Mouse (Mus musculus): Measurements from ENCODE around the gene Tpx2. TPM values are rescaled to one million over a fixed set of nuclear protein-coding genes. Genes with fewer than 3 reads are reported as not detected.

Tpx2 gene
- polyA plus RNA-seq, 2 experiments from 2014 or later, result 4.0 to 9.7 TPM

DNA sequence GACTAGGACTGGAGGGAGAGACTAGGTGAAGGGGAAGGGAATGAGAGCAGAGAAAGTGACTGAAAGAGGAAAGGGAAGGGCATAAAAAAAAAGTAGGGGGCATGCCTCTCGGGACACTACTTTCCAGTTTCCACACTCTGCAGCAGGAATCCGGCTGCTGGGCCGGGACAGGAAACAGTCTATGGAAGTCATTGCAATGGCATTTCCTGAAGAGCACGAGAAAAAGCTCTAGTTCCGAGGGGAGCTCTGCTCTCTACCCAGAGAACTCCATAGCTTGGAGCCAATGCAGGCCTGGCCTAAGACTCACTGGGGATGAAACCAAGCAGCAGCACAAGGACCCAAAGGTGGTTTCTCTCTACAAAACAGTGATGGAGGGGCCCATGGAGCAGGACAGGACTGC is 26.7 kb upstream of the Tpx2 start:
- no peak for ATAC-seq

DNA sequence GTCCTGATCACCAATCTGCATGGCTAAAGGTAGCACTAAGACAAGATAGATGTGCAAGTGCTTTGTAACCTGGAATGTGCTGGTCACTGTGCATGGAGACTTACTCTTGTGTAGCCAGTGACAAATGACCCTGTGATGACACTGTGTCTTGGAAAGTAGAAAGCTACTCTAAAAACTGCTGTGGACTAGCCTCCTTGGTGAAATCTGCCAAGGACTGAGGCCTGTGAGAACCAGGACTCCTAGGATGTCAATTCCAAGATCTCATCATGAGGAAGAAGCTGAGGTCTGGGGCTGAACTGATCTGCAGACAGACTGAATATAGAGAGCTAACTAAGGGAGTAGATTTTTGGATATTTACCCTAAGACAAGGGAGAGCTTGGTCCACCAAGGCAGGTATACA is 26.2 kb upstream of the Tpx2 start:
- no peak for ATAC-seq

DNA sequence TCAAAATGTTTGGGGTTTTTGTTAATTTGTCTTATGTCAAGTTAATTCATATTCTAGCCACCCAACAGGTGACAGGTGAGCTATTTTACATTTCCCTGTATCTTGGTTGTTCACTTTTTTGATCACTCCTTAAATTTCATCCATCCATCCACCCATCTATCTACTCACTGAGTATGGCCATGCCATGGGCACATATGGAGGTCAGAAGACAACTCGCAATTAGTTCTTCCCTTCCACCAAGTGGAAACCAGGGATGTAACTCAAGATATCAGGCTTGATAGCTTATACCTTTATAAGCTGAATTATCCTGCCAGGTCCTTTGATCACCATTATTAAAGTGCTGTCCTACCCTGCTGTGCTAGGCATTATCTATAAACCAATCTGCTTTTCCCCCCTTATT is 24.0 kb upstream of the Tpx2 start:
- no peak for ATAC-seq

- no peak for ATAC-seq
Observed at GRCm38 (mm10) chr2:152824438-152825167, 23.2 kb upstream of the Tpx2 start.

DNA sequence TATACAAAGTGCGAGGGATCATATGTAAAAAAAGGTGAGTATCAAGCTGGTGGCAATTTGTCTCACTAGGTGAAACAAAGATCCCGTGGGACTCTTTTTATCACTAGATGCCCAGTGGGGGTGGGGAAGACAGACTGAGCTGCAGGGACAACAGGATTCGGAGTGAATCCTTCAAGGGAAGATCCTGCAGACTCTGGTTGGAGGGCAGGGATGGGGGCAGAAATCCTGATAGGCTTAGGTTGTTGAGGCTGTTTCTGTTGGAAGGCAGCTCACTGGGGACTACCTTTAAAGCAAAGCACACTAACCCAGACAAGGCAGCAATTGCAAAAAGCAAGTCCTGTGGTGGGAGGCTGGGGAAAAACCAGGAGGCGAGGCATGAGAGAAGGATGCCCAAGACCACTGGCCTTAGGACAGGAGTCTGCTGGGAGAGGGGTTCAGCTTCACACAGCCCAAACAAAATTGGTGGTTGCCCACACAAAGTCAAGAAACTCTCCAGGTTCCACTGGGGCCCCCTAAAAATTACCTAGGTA is 22.5 kb upstream of the Tpx2 start:
- ATAC-seq, result no peak

DNA sequence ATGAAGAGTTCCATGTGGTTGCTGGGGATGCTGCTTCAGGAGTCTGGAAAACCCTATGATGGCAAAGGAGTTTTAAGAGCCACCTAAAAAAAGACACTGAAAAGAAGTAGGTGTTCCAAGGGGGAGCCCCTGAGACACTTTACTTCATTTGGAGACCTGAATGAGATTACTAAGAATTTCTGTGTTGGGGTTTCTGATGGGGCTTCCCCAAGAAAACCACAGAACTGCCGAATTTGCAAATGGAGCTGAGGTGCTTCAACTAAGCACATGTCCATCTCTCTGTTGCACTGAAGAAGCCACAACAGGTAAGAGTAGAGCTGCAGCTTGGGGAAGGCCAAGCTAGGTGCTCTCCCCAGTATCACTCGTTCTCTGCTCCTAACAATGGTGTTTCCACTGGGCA is 22.1 kb upstream of the Tpx2 start:
- ATAC-seq, result peak; percentile 86

GRCm38 (mm10) chr2:152826481-152826880 is 21.3 kb upstream of the Tpx2 start:
- no peak for ATAC-seq

DNA sequence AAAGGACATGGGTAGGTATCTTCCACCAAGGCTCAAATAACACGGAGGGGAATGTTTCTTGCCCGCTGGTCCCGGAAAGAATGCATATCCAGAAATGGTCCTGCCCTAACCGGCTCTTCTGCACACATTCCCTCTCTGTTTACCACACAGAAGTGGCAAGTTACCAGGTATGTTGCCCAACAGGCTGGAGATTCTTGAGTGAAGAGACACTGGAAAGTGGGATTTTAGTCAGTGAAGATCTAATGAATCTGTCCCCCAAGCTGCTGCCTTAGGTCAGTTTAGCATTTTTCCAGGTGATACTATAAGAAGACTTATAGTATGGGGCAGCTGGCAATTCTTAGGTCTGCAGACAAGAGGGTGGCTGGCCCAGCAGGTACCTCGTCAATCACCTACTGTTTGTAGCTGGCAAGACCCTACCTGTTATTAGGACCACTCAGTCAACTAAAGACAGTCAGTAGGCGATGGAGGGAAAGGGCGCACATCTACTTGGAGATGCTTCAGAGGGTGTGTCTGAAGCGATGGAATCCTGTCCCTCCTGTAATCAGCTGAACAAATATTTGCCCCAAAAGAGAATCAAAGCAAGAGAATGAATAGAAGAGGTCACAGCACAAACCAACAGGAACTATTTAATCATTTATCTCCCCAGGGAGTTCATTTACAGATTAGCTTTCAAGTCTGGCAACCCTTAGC is 20.3 kb upstream of the Tpx2 start:
- no peak for ATAC-seq

GRCm38 (mm10) chr2:152828011-152828370 is 19.8 kb upstream of the Tpx2 start:
- ATAC-seq, result no peak

DNA sequence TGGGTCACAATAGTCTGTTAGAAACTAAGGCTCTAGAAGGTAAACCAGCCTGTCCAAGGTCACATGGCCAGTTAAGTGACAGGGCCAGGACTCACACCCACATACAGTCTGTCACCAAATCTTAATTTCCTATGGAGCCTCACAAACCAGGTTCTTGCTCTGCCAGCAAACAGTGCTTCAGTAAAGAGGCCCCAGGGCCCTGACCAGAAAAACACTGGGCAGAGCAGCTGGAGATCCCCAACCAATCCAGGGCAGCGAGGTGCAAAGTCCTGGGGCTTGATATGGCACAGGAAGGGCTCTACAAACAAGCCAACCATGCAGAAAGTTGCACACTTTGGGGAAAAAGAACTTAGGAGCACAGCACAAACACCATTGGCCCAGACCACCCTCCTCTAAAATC is 19.2 kb upstream of the Tpx2 start:
- ATAC-seq, result no peak

GRCm38 (mm10) chr2:152829367-152829881 is 18.3 kb upstream of the Tpx2 start:
- no peak for ATAC-seq

DNA sequence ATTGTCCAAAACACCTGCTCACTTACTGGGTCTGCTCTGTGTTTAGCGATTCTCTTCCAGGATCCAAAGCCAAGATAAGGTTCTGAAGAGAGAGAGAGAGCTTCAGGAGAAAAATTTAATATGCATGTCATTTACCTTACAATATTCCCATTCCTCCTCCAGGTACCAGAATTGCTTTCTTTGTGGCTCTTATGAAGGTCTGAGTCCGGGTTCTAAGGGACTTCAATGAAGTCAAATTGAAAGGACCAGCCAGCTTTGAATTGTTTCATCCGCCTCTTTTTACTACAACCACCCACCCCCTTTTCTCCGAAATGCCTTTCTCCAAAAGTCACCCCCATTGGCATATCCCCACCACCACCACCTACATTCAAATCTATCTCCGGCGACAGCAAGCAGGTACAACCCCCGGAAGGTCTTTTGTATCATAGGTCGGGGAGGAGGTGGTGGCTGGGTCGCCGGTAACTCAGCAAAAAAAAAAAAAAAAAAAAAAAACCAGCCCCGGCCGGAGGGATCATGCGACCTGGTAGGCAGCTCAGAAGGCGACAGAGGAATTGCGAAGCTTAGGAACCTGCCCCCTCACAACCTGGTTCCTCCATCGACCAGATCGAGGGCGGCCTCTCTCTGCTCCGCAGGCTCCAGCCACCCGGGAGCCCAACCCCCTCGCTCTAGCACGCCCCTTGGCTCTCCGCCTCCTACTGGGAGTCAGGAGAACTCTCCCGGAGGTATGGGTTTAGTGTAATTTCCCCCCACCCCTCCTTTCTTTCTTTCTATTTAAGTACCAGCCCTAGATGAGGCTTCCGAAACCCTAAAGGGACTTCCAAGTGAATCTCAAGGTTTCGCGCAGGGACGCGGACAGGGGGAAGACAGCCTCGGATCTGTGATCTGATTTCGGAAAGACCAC is 17.5 kb upstream of the Tpx2 start:
- peak; percentile 42 for ATAC-seq

GRCm38 (mm10) chr2:152831019-152831878 is 16.5 kb upstream of the Tpx2 start, which contains the start of gene Bcl2l1:
Gene Bcl2l1 (minus strand): TSS chr2:152831728.
- ATAC-seq, result peak; percentile 86

DNA sequence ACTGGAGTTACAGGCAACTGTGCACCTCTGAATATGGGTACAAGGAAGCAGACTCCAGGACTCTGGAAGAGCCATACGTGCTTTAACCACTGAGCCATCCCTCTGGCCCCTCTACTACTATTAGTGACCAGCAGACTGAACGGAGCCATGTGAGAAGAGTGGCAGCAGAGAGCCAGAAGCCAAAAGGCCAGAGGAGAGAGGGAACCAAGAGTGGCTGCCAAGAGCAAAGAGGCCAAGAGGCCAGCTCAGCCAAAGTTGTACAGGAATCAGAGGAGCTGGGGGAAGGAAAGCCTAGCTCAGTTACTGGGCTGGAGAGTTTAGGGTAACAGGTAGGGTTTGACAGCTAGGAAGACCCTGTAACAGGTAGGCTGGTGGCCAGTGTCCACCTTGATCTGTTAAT is 8.5 kb upstream of the Tpx2 start:
- ATAC-seq, result no peak

GRCm38 (mm10) chr2:152842741-152843140 is 5.0 kb upstream of the Tpx2 start:
- no peak for ATAC-seq

GRCm38 (mm10) chr2:152847057-152847814 is 528 bp upstream of the Tpx2 start:
- ATAC-seq, result no peak

DNA sequence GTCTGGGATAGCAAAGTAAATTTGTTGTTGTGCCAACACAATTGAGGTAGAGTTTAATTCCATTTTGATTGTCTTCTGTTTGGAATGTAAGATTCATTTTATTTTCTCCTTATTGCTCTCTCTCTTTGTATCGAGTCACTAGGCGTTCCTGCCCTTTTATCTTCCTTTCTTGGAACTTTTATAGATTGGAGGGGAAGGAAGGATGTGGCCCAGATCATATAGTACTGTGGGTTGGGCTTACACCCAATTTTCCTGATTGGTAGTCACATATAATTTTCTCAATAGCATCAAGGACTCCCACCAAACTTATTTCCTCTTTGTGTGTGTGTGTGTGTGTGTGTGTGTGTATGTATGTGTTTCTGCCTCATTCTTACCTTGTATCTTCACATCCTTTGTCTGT is 702 bp downstream of the Tpx2 start:
- no peak for ATAC-seq

- no peak for ATAC-seq
Observed at GRCm38 (mm10) chr2:152859501-152859900, 11.7 kb downstream of the Tpx2 start.

DNA sequence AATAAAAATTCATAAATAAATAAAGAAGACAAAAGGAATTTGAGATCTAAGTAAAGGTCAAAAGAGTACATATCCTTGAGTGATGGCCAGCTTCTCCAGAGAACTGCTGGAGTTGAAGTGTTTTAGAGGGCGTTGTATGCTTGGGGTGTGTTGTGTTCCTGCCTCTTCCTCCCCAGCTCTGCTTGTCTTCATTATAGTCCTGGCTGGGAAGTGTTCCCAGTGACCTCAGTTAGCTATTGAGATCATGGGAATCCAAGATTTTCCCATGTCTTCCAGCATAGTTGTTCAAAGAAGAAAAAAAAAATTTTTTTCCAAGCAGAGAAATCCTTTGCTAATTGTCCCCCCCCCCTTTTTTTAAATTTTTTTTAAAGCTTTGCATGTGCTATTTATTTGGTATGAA is 14.1 kb downstream of the Tpx2 start:
- ATAC-seq, result no peak

- no peak for ATAC-seq
Observed at GRCm38 (mm10) chr2:152862638-152863037, 14.9 kb downstream of the Tpx2 start.

GRCm38 (mm10) chr2:152863346-152863745 is 15.6 kb downstream of the Tpx2 start:
- ATAC-seq, result no peak

Data from CD4-positive, CD25-positive, alpha-beta regulatory T cell, adult 4 months (primary cell).